Mouse (Mus musculus) stomach, postnatal 0 days (tissue): Measurements from ENCODE around the gene Prss35.

ENCODE experiments used
- CTCF ChIP-seq: IDR thresholded peaks from 2 replicates; pipeline ENCODE4 v1.5.1; 2016; ENCODE audit warnings: antibody characterized with exemption, low read depth, mild to moderate bottlenecking, moderate library complexity
- EP300 ChIP-seq: optimal IDR thresholded peaks from 2 replicates; pipeline ENCODE3; 2016; ENCODE audit warnings: antibody characterized with exemption

DNA sequence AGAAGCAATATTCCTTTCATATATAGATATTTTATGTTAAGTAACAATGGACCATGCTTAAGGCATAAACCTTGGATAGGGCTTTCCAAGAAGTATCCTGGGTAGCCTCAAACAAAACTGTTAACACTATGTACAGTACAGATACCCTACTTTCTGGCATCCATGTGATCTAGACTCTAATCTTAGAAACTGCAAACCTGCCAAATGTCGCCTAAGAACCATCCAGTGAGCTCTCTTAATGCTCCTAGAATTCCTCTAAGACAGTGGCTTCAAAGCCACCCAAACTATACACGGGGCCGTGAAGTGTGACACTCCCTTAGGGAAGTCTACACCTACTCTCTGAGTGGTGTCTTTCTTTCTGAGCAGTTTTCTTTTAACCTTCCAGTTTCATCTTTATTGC is 29.4 kb downstream of the Prss35 start:
- no peak for TF ChIP-seq CTCF
- TF ChIP-seq EP300 = no peak
